Mouse (Mus musculus) liver, embryonic 14.5 days (tissue): Measurements from ENCODE around the gene Rwdd2b. TPM values are rescaled to one million over a fixed set of nuclear protein-coding genes. Genes with fewer than 3 reads are reported as not detected.

Source experiments
- ATAC-seq: fragments of 200-750 bp; cut with Nextera tagmentation; 2 replicates; pipeline ENCODE4 v1.8.0; 2017; ENCODE audit warnings: moderate number of reproducible peaks, mild to moderate bottlenecking, moderate library complexity; ENCODE audit not compliant: insufficient read depth
- DNase-seq, 3 experiments: peaks; one replicate each; pipeline ENCODE4 v3.0.0-alpha.2; 2012 to 2013; ENCODE audit warnings: low read depth in 3 of 3, low spot score in 3 of 3
- H3K27ac ChIP-seq: fragments of 300-500 bp; sonication (generic); 2 replicates; pipeline ENCODE4 v1.5.1; 2014; ENCODE audit warnings: moderate library complexity, mild to moderate bottlenecking, control low read depth, inconsistent platforms
- H3K27me3 ChIP-seq: fragments of 300-500 bp; sonication (generic); 2 replicates; pipeline ENCODE4 v1.6.1; 2014; ENCODE audit warnings: mild to moderate bottlenecking, low read length, moderate library complexity; ENCODE audit not compliant: control insufficient read depth, insufficient read depth
- H3K36me3 ChIP-seq: fragments of 300-500 bp; sonication (generic); replicated peaks from 2 replicates; pipeline ENCODE4 v1.6.1; 2014; ENCODE audit warnings: low read depth; ENCODE audit not compliant: control insufficient read depth, insufficient read depth
- H3K4me1 ChIP-seq, 2 experiments: fragments of 200-500 bp in 1 of 2; fragments of 300-500 bp in 1 of 2; sonication (generic) in 1 of 2; replicated peaks; 2 replicates each; pipeline ENCODE4 v1.6.1; 2012 to 2014; ENCODE audit warnings: antibody characterized with exemption in 1 of 2, inconsistent platforms in 1 of 2, low read length in 1 of 2; ENCODE audit not compliant: control insufficient read depth in 2 of 2, insufficient read depth in 2 of 2
- H3K4me2 ChIP-seq: fragments of 300-500 bp; sonication (generic); 2 replicates; pipeline ENCODE4 v1.6.1; 2014; ENCODE audit warnings: low read depth, mild to moderate bottlenecking, control low read depth, moderate library complexity
- H3K4me3 ChIP-seq, 2 experiments: fragments of 200-500 bp in 1 of 2; fragments of 300-500 bp in 1 of 2; sonication (generic) in 1 of 2; 2 replicates each; pipeline ENCODE4 v1.5.1; 2012 to 2014; ENCODE audit warnings: low read depth in 2 of 2, low read length in 2 of 2, mild to moderate bottlenecking in 2 of 2, control low read depth in 1 of 2, inconsistent platforms in 1 of 2, moderate library complexity in 1 of 2; ENCODE audit not compliant: insufficient read depth in 1 of 2
- H3K9ac ChIP-seq: fragments of 300-500 bp; sonication (generic); replicated peaks from 2 replicates; pipeline ENCODE4 v1.6.1; 2014; ENCODE audit warnings: mild to moderate bottlenecking, control low read depth, moderate library complexity
- H3K9me3 ChIP-seq: fragments of 300-500 bp; sonication (generic); 2 replicates; pipeline ENCODE4 v1.6.1; 2016; ENCODE audit warnings: low read length, mixed read lengths; ENCODE audit not compliant: control insufficient read depth
- CTCF ChIP-seq: IDR thresholded peaks from 2 replicates; pipeline ENCODE4 v1.5.1; 2016; ENCODE audit warnings: antibody characterized with exemption, low read depth, control low read depth
- EP300 ChIP-seq: IDR thresholded peaks from 2 replicates; pipeline ENCODE4 v1.6.1; 2016; ENCODE audit warnings: antibody characterized with exemption, low read depth
- WGBS: fragments of 180-500 bp; shearing (Covaris S2); extraction: QIAGEN DNeasy Blood & Tissue Kit; methylation state at CpG from one replicate; pipeline ENCODE4 v1.1.7; 2014; ENCODE audit not compliant: insufficient replicate concordance; 5-methylcytosine and 5-hydroxymethylcytosine counted together
- polyA plus RNA-seq, 2 experiments: library from polyadenylated mRNA; depleted of rRNA in 1 of 2; stranded (reverse) in 1 of 2; unstranded in 1 of 2; fragments of >200 nt; fragmentation: Nextera tagmentation in 1 of 2; extraction: Ambion mirVana in 1 of 2; gene quantifications; 2 replicates each; pipeline versions ENCODE4 v1.2.1 to v1.2.3; 2012 to 2014

Gene Rwdd2b
- polyA plus RNA-seq, 2 experiments, result 2.7 to 4.5 TPM

DNA sequence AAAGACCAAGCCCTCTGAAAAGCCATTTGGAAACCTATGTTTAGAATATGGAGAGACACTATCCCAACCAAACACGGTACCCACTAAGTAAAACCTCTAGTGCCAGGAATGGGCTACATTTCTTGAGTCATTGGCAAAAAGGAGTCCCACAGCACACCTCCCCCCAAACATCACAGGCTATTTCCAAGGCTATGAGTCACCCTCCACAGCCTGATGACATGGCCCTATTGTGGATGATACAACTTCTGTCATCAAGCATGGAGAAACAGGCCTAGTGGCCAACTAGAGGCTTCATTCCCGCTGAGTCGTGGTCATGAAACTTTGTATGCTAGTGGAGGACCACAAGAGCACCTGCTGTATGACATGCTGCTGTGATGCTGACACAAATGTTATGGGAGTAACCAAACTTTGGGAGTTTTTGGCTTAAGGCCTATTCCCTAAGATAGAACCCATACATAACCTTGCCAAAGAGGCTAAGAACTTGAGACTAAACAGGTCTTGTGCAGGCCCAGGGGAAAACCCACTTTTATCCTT is 52.9 kb downstream of the Rwdd2b start:
- WGBS, result 86% methylated on average over 3 of the region's 3 CpGs
- no peak overlapping the region for H3K27ac ChIP-seq
- no peak for TF ChIP-seq CTCF
- TF ChIP-seq EP300, result no peak
- no peak for DNase-seq
- no peak overlapping the region for H3K9ac ChIP-seq
- no peak for ATAC-seq
- H3K36me3 ChIP-seq, result peaks cover 8% of the 10 kb centered on the region
- no peak overlapping the region for H3K4me2 ChIP-seq
- no peaks in the 10 kb centered on the region for H3K27me3 ChIP-seq
- H3K9me3 ChIP-seq, result no peaks in the 10 kb centered on the region
- H3K4me1 ChIP-seq, result no peaks in the 10 kb centered on the region
- H3K4me3 ChIP-seq, result no peak overlapping the region

DNA sequence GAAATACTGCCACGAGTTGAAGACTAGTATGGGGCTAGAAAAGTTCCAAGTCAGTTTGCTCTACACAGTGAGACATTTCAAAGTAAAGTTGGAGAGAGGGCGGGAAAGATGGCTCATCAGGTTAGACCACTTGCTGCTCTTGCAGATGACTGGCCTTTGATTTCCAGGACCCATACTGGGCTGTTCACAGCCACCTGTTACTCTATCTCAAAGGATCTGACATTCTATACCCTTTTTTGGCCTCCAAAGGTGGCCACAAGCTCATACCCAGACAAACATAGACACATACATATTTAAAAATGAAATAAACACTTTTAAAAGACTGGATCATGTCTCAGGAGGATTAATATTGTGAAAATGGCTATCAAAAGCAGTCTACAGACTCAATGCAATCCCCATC is 56.0 kb downstream of the Rwdd2b start:
- no peaks in the 10 kb centered on the region for H3K27me3 ChIP-seq
- TF ChIP-seq EP300 (no peak), CTCF (no peak)
- DNase-seq (no peak), ATAC-seq (no peak)
- 63% methylated on average over 2 of the region's 2 CpGs for WGBS
- no peak overlapping the region for H3K27ac ChIP-seq
- no peak overlapping the region for H3K9ac ChIP-seq
- H3K4me3 ChIP-seq, result no peak overlapping the region
- H3K4me2 ChIP-seq, result no peak overlapping the region
- no peaks in the 10 kb centered on the region for H3K4me1 ChIP-seq
- H3K9me3 ChIP-seq, result no peaks in the 10 kb centered on the region
- peaks cover 31% of the 10 kb centered on the region for H3K36me3 ChIP-seq

Other genes with a start within 250 kb of the Rwdd2b start
- gene N6amt1, start 86.4 kb downstream of the Rwdd2b start, polyA plus RNA-seq (2012; rRNA removed), result 3.5 and 5.5 TPM in 2 replicates
- gene N6amt1, start 86.4 kb downstream of the Rwdd2b start, polyA plus RNA-seq (2014; fragmentation: Nextera tagmentation; extraction: Ambion mirVana), result 5.4 TPM in 2 replicates
- 3.2 and 4.6 TPM in 2 replicates for gene Ltn1, start 8.0 kb downstream of the Rwdd2b start, polyA plus RNA-seq (2012; rRNA removed)
- 11.0 and 13.1 TPM in 2 replicates for gene Ltn1, start 8.0 kb downstream of the Rwdd2b start, polyA plus RNA-seq (2014; fragmentation: Nextera tagmentation; extraction: Ambion mirVana)
- gene Usp16, start 14.1 kb upstream of the Rwdd2b start, polyA plus RNA-seq (2012; rRNA removed), result 9.4 and 16.4 TPM in 2 replicates
- gene Usp16, start 14.1 kb upstream of the Rwdd2b start, polyA plus RNA-seq (2014; fragmentation: Nextera tagmentation; extraction: Ambion mirVana), result 21.5 and 22.2 TPM in 2 replicates
- 61.7 and 108 TPM in 2 replicates for gene Cct8, start 55.3 kb upstream of the Rwdd2b start, polyA plus RNA-seq (2012; rRNA removed)
- gene Cct8, start 55.3 kb upstream of the Rwdd2b start, polyA plus RNA-seq (2014; fragmentation: Nextera tagmentation; extraction: Ambion mirVana), result 248 and 259 TPM in 2 replicates
- gene Map3k7cl, start 112.8 kb upstream of the Rwdd2b start, polyA plus RNA-seq (2012; rRNA removed), result 0.04 and 0.13 TPM in 2 replicates
- gene Map3k7cl, start 112.8 kb upstream of the Rwdd2b start, polyA plus RNA-seq (2014; fragmentation: Nextera tagmentation; extraction: Ambion mirVana), result not detected in 2 replicates